Mouse (Mus musculus): Measurements from ENCODE around the gene Rnf38. TPM values are rescaled to one million over a fixed set of nuclear protein-coding genes. Genes with fewer than 3 reads are reported as not detected.

The Rnf38 gene
- total and polyA plus RNA-seq, 3 experiments = 31.6 to 95.3 (median 44.7) TPM

- no peak for DNase-seq
Observed at GRCm38 (mm10) chr4:44119410-44120201, 114.0 kb downstream of the Rnf38 start.

GRCm38 (mm10) chr4:44115046-44115445, 118.5 kb downstream of the Rnf38 start:
- no peak for DNase-seq

- DNase-seq = no peak
Observed at GRCm38 (mm10) chr4:44113393-44114138, 120.0 kb downstream of the Rnf38 start.

DNA sequence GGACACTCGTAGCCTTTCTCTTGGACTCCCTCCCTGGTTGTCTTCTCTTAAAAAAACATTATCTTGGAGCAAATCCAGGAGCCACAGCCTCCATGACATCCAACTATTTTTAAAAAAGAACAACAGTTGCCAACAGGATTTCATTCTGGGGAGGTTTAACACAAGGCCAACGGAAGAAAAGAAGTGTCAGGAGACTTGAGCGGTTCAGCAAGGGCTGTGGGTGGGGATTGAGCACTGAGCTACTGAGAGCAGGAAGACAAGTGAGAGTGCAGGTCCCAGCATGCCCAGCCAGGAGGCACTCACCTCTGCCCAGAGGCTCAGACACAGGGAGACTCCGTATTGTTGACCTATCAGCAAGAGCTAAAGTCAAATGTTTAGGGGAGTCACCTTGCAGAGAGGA, 120.8 kb downstream of the Rnf38 start:
- peak; percentile 18 for DNase-seq

- DNase-seq = no peak
Observed at GRCm38 (mm10) chr4:44110771-44111170, 122.8 kb downstream of the Rnf38 start.

GRCm38 (mm10) chr4:44108297-44108696, 125.3 kb downstream of the Rnf38 start:
- no peak for DNase-seq

DNA sequence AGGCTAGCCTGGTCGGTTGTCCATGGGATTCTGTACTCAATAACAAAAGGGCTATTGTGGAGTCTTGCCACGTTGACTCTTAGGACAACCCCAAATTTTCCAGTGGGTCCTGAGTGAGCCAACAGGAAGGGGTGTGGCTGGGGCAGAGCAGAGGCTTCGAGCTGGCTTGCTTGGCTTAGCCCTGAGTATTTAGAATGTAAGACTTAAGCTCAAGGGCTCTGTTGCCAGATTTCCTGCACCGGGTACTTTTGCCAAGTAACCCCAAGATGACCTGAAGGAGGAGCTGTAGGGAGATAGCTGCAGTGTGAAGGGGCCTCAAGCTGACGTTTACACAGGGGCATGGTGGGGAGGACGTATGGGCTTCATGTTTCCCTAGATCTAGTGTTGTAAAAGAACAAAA, 126.2 kb downstream of the Rnf38 start:
- peak; percentile 10 for DNase-seq

GRCm38 (mm10) chr4:44106297-44106821, 127.2 kb downstream of the Rnf38 start:
- no peak for DNase-seq

DNA sequence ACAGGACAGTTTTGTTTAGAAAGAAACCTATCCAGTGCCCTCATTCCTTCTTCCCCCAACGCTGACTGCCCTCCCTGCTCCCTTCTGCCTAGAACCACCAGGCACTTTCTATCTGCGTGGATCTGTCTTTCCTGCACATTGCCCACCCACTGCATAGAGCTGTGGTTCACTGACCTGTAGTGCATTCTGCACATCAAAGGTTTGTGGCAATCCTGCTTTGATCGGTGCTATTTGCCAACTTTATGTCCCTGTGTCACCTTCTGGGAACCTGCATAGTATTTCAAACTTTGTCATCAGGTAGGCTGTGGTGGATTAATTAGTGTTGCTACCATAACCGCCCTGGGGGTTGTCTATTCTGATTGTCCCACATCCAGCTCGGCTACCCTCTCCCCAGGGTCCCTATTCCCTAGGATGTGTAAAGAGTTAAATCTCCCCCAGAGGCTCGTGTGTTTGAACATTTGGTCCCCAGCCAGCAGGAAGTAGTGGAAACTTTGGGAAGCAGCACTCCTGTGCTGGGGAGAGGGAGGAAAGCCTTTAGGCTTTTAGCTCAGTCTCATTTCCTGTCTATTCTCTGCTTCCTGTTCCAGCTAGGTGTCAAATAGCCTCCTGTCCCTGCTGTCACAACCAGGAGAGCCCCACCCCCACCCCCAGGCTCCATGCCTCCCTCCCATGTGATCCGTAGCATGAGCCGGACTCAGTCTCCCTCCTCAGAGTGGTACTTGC, 129.2 kb downstream of the Rnf38 start:
- DNase-seq = no peak

DNA sequence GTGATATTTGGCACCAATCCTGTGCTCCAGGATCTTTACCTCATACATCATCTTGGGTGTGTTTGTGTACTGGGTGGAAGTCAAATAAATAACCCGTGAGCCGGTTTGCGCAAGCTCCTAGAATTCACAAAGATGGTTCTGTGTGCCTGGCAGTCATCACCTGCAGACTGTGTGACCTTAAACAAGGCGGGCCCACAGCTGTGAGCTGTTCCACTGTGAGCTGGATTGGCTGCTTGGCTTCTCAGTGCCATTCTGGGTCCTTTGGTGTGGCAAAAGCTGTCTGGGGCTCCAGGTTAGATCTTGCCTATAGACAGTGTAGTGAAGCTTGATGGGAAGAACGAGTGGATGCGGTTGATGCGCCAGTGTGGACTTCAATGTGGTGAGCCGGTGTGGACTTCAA, 130.0 kb downstream of the Rnf38 start:
- DNase-seq = no peak

GRCm38 (mm10) chr4:44097576-44098335, 135.8 kb downstream of the Rnf38 start:
- no peak for DNase-seq

- no peak for DNase-seq
Observed at GRCm38 (mm10) chr4:44094475-44094874, 139.1 kb downstream of the Rnf38 start.

DNA sequence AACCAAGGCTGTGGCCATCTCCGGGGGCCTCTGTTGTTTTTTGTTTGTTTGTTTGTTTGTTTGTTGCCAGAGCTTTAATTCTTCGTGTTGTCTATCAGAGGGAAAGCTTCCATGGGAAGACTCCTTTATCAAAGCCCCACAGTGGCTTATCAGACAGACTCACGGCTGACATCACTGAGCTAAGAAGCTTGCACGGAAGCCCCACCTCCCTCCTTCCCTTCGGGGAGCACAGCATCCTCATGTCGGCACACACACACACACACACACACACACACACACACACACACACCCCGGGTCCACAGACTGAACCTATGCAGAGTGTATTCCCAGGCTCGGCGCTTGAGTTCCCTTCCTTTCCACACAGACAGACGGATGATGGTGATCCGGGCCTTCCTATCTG, 141.2 kb downstream of the Rnf38 start:
- DNase-seq = no peak

DNA sequence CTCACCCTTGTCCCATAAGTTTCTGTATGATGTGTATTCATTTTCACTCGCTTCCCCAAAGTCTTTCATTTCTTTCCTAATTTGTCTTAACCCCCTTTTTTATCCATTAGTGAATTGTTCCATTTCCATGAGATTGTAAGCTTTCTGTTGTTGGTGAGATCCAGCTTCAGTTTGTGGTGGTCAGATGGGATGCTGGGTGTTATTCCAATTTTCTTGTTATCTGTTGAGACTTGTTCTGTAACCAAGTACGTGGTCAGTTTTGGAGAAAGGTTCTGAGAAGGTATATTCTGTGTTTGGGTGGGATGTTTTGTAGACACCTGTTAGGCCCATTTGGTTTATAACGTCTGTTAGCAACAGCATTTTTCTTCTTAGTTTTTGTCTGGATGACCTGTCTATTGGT, 148.0 kb downstream of the Rnf38 start:
- no peak for DNase-seq

- no peak for DNase-seq
Observed at GRCm38 (mm10) chr4:44084602-44085325, 148.8 kb downstream of the Rnf38 start.

DNA sequence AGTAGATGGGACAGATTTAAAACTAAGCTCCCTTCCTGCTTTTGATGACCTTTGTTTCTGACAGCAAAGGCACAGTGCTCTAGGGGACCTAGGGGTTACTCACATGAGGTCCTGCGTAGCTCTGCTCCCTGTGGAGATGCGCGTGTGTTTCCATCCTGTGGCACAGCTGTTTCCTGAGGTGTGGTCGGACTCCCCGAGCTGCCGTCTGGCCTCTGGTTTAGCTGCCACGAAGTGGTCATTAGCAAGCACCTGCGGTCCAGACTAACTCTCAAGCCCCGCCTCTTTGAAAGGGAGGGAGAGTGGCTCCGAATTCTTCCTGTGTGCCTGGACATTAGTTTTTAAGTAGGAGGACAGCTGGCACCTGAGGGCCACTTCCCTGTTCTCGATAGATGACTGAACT, 149.6 kb downstream of the Rnf38 start, which contains the start of gene Gne:
TSS of gene Gne (minus strand) at position 233 of the 400 bp plus-strand sequence.
- no peak for DNase-seq

DNA sequence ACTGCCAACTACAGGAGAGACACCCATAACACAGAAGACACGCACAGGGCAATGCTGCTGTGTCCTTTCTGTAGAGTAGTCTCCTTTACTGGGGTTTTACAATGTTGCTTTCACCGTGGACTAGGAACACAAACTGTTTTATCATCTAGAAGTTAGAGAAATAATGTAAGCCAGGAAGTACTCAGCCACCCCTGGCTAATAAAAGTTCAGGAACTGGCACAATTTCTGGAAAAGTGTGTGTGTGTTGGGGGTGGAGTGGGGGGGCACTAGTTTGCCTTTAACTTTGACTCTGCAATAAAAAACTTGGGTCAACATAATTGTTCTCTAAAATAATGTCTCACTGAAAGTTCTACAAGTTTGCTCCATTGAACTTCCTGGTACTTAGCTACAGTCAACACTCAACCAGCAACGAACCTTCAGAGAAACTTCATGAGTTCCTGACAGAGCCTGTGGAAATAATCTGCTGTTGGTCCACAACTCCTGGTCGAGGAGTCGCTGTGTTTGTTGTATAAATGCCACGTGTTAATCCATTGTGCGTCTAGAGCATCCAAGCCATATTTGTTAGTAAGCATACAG, 155.1 kb downstream of the Rnf38 start:
- no peak for DNase-seq
